8 mouse cellular contexts compared by ENCODE assay signal in genomic region chr10:86778398-86779116, GRCm38 (mm10). TPM values are rescaled to one million over a fixed set of nuclear protein-coding genes. Genes with fewer than 3 reads are reported as not detected.
DNase-seq lines count a peak whose midpoint lies in the region; ATAC-seq lines count a peak whose summit lies in the region.

Gene Nt5dc3, plus strand, starts transcription at chr10:86779005.

- DNase-seq in adipocyte (ENCODE audit: low spot score) = peak; percentile 97
- peak; percentile 96 for DNase-seq in embryo, embryonic 10 days (ENCODE audit: low spot score)
- DNase-seq in gastrocnemius, postnatal 10 days = peak; percentile 93
- DNase-seq in induced T-regulatory cell, adult 2 months (ENCODE audit: low read depth) = peak; percentile 98
- peak; percentile 87 to 92 for DNase-seq in left cerebral cortex, adult 9 months (ENCODE audit: low spot score in 2 of 2)
- DNase-seq in right cerebral cortex, postnatal 14 days = peak; percentile 91
- DNase-seq in urinary bladder, postnatal 36 days (ENCODE audit: low spot score in 2 of 2) = peak; percentile 97 to 98

- ATAC-seq in megakaryocyte progenitor cell, adult 5-6 weeks (replicated peaks; ENCODE audit: poor library complexity) = peak; percentile 82

RNA-seq across cellular contexts. Expression of gene Nt5dc3, which starts in this region (rescaled TPM):
- total RNA-seq in gastrocnemius, postnatal 10 days (2021) = 10 to 100 TPM; 19.0 to 25.8 TPM
- total RNA-seq in megakaryocyte progenitor cell, adult 5-6 weeks (2015) = 3.4 and 4.2 TPM in 2 replicates
- total RNA-seq in megakaryocyte progenitor cell, adult 5-6 weeks (2017) = 3.0 and 3.2 TPM in 2 replicates

Comparison
In these comparisons a context has a peak if more than half of its experiments do, and no peak if none do; other contexts are left out.
1. Peak in every context shown above with its lines: DNase-seq and ATAC-seq.